Mouse (Mus musculus) layer of hippocampus, postnatal 25 days (tissue): ENCODE results near the gene Arhgap44. TPM values are rescaled to one million over a fixed set of nuclear protein-coding genes. Genes with fewer than 3 reads are reported as not detected.

ENCODE experiments used
- microRNA-seq, 2 experiments: library from miRNA; unstranded; fragments of <30 nt; microRNA quantifications; one replicate each; pipeline ENCODE4 v1.2.0; 2021
- total RNA-seq, 2 experiments: library from RNA; stranded (reverse); gene quantifications; 2 replicates each; pipeline ENCODE4 v1.2.3; 2021

The Arhgap44 gene
- total RNA-seq, 2 experiments from 2014 or later = 118 to 123 TPM

Small RNAs within 50 kb of the gene (microRNA-seq; reads per million reads assigned to microRNA genes)
- gene Gm25991 = 0 reads per million in 2 experiments

Other genes with a start within 250 kb of the Arhgap44 start
- gene Elac2, start 183.9 kb downstream of the Arhgap44 start, total RNA-seq = 10 to 100 TPM; 25.0 to 29.7 TPM
- 1 to 10 TPM; 1.7 to 4.2 TPM for gene 1700086D15Rik, start 3.1 kb downstream of the Arhgap44 start, total RNA-seq
- under 1 TPM; 0.22 to 0.59 TPM for gene Myocd, start 107.0 kb upstream of the Arhgap44 start, total RNA-seq